Mouse (Mus musculus): ENCODE results near the gene Thoc3.

DNA sequence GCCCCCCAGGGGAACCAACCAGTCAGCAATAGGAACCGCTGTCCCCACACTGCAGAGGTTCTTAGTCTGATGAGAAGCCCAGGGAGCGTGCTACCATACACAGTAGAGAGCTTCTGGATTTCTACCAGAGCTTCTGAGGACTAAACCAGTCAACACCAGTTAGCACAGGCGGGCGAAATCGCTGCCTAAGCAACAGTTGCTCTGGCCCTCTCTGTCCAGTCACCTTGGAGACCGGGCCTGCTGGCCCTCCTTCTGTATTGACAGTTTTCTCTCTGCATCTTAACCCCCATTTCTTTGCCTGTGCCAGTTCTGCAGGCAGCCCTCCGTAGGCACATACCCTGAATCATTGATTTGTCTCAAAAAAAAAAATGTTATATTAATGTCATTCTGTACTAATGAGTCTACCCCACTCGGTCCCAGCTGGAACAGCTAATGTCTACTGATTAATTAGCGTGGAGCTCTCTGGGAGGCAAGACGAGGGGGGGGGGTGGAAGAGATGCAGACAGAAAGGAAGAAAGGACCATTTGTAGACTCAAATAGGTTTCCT lies 49.8 kb downstream of the Thoc3 start:
- TF ChIP-seq CTCF (IDR thresholded peaks at IDR 0.05; ENCODE audit: extremely low read depth, insufficient read depth, low read length) (no peak), POLR2A (IDR thresholded peaks at IDR 0.05; ENCODE audit: extremely low read depth, insufficient read depth, low read length) (no peak)
